Comparison of ENCODE assay signal across 12 mouse cellular contexts in the genomic region with DNA sequence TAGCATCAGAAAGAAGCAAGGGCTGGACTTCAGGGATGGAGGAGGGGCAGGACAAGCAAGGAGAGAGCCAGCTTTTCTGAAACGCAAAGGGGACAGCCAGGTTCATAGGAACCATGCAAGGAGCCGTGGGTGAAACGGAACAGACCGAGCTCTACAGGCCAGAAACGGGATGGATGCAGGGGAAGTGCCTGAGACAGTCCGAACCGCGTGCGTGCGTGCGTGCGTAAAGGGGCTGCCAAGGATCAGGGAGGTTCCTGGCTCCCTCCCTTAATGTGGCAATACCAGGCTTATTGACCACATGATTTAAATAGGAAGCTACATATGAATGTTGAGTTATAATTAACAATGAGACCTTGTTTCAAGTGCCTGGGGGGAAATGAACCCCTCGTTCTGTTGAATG.
"Had no signal": no experiment of that assay in that cellular context is flagged by ENCODE, and none has a peak within 500 bp of the region (broad histone marks: within the 10 kb centered on the region; RNA-seq: fewer than 3 reads in every experiment).

No protein-coding gene starts in this region.

- H3K9me3 ChIP-seq: kidney, embryonic 15.5 days; limb, embryonic 10.5 days; midbrain, embryonic 15.5 days; neural tube, embryonic 13.5 days; stomach, embryonic 15.5 days had no signal

- H3K27me3 ChIP-seq: kidney, embryonic 15.5 days; megakaryocyte, embryonic 14.5 days; midbrain, embryonic 15.5 days; neural tube, embryonic 13.5 days; stomach, embryonic 15.5 days had no signal

- H3K4me1 ChIP-seq: limb, embryonic 10.5 days had no signal

- H3K4me3 ChIP-seq: kidney, embryonic 15.5 days; limb, embryonic 10.5 days; midbrain, embryonic 15.5 days; neural tube, embryonic 13.5 days; stomach, embryonic 15.5 days had no signal

- ATAC-seq: midbrain, embryonic 15.5 days had no signal

- DNase-seq: kidney, adult 2 months; kidney, postnatal 14 days; lung, embryonic 14.5 days; lung, postnatal 14 days; retina, postnatal 1 day; thymus, postnatal 4 days had no signal
